Mouse (Mus musculus) testis, adult 2 months (tissue): ENCODE measurements around the gene Cask.

ENCODE experiments used
- CTCF ChIP-seq: fragments of 200-500 bp; IDR thresholded peaks from 2 replicates; pipeline ENCODE4 v1.5.1; 2012; ENCODE audit warnings: low read depth, mild to moderate bottlenecking, inconsistent platforms, low read length, moderate library complexity; ENCODE audit not compliant: control insufficient read depth, insufficient read depth, insufficient replicate concordance
- POLR2A ChIP-seq: fragments of 200-500 bp; IDR thresholded peaks from 2 replicates; pipeline ENCODE4 v1.6.1; 2012; ENCODE audit warnings: low read depth, mild to moderate bottlenecking, inconsistent platforms, low read length, moderate library complexity; ENCODE audit not compliant: control insufficient read depth

GRCm38 (mm10) chrX:13490941-13491340 is 360.2 kb downstream of the Cask start:
- TF ChIP-seq CTCF = no peak
- no peak for TF ChIP-seq POLR2A
